Mouse (Mus musculus): ENCODE data around the gene Adamts8. TPM values are rescaled to one million over a fixed set of nuclear protein-coding genes. Genes with fewer than 3 reads are reported as not detected.

The Adamts8 gene
- total RNA-seq, 2 experiments from 2014 or later, result 5.8 to 8.0 TPM

DNA sequence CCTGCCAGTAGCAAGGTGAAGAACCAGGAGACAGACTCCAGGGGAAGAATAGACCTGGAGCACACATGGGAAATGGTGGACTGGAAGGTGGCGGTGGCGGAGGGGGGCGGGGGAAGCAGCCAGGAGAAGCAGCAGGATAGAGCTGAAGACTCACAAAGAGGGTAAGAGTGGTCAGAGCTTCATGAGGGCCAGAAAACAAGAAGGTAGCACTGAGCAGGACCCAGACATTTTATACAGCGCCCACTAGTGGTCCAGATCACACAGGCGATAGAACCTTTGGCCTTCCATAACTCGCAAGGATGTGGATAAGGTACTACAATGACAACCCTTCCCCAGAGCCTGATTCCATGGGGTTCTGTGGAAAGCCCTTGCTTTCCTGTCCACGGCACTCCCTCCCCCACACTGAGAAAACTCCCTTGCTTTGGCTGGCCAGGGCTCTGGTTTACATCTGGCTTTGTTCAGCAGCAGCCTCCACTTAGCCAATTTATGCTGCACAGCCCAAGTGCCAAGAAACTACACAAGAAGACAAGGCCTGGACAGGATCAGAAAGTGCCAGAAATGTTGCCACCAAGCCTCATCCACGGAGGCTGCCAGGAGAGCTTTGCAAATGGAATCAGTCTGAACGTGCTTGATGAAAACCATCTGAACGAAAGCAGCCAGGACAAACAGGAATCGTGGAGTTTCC lies 34.1 kb downstream of the Adamts8 start:
- no peak for DNase-seq (ENCODE audit: low spot score in 2 of 2)

- DNase-seq (ENCODE audit: low spot score in 2 of 2), result peak in 1 of 2 experiments; percentile 11
Measured at GRCm38 (mm10) chr9:30980467-30980866, 38.1 kb downstream of the Adamts8 start.

GRCm38 (mm10) chr9:30985782-30986181 lies 43.4 kb downstream of the Adamts8 start:
- DNase-seq (ENCODE audit: low spot score in 2 of 2), result no peak

GRCm38 (mm10) chr9:30993106-30993505 lies 50.7 kb downstream of the Adamts8 start:
- no peak for DNase-seq (ENCODE audit: low spot score in 2 of 2)

GRCm38 (mm10) chr9:30996590-30997562 lies 54.5 kb downstream of the Adamts8 start:
- no peak for DNase-seq (ENCODE audit: low spot score in 2 of 2)

DNA sequence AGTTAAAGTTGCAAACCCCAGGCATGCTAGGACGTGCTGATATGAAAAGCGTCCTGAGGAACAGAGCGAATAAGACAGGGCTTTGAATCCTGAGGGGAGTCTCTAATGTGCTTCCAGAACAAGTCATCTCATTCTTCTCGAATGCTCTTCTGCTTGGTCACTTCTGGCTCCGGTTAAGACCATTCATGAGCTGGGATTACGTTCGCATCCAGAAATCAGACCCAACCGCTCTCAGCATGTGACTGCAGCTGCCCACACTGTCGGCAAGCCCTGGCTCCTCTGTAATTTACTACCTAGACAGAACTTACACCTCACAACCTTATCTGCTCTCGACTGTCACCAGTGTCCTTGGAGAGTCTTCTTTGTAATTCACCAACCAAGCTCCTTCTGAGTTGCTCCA lies 58.3 kb downstream of the Adamts8 start:
- DNase-seq (ENCODE audit: low spot score in 2 of 2), result no peak

- no peak for DNase-seq (ENCODE audit: low spot score in 2 of 2)
Measured at GRCm38 (mm10) chr9:31002528-31002927, 60.2 kb downstream of the Adamts8 start.

- DNase-seq (ENCODE audit: low spot score in 2 of 2), result no peak
Measured at GRCm38 (mm10) chr9:31009334-31009733, 67.0 kb downstream of the Adamts8 start.

DNA sequence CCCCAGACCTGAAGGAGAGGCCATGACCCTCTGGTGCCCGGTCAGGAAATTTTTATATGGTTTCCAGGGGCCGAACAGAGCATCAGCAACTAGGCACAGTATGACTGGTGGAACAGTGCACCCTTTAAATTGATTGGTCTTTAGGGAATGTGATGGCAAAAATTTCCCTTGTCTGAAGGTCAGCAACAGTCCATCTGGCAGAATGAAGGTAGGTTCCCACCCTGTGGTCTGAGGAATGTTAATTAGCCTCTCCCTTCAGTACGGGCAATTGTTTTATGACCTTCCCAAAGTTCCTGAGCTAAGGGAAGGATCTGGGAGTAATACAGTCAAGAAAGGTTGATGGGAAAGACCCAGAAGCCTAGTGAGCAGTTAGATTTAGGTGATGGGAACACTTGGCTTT lies 67.7 kb downstream of the Adamts8 start:
- no peak for DNase-seq (ENCODE audit: low spot score in 2 of 2)

DNA sequence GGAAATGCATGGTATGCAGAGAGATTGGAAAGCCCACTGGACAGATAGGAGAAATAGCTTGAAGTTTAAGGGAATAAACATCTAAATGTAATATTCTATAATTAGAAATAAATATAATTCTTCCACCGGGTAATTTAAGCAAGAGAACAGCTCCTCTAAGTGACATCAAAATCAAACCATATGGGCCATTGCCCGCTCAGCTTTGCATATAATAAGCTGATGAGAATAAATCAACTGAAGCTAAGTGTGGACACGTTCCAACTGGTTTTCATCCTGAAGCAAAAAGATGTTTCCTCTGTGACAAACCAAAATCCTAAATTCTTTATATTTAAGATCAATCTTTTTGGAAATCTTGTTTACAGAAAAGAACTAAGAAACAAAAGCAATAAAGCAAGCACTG lies 68.4 kb downstream of the Adamts8 start:
- DNase-seq (ENCODE audit: low spot score in 2 of 2), result peak in 1 of 2 experiments; percentile 23

DNA sequence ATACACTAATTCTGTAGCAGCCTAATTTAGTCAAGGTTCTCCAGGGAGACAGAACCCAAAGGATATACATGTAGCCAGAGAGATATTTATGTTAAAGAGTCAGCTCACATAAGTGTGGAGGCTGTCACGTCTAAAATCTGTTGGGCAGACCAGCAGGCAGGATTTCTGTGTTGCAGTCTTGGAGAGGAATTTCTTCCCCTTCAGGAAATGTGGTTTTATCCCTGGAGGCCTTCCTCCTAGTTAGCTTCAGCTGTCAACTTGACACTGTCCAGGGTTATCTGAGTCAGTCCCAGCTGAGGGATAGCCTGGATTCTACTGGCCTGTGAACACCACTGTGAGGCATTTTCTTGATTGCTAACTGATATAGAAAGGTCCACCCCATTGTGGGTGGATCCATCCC lies 69.2 kb downstream of the Adamts8 start:
- DNase-seq (ENCODE audit: low spot score in 2 of 2), result no peak

DNA sequence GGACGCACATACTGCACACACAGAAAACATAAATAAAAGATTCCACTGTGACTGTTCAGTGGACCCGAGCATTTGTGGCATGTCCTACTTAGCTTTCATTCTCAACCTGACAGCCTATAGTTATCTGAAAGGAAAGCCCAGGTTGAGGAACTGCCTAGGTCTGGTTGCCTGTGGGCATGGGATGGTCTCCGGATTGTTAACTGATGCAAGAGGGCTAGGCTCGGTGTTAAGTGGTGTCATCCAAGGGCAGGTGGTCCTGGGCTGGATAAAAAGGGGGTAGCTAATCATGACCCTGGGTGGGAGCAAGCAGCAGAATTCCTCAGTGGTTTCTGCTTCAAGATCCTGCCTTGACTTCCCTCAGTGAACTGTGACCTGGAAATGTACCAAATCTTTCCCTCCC lies 70.3 kb downstream of the Adamts8 start:
- no peak for DNase-seq (ENCODE audit: low spot score in 2 of 2)

DNA sequence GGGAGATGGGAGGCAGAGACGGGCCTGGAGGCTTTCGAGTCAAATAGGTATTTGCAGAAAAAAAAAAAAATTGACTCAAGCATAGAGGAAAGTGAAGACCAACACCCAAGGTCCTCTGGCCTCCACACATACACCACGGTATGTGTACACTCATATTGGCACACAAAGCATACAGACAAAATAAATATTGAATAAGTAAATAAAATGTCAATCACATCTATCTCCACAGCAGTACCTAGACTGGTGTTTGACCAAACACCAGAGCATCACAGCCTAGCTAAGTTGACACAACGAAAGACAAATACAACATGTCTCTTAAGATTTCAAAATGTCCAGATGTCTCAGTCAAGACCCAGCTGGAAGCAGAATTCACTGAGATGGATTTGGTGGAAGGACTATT lies 71.1 kb downstream of the Adamts8 start:
- DNase-seq (ENCODE audit: low spot score in 2 of 2), result no peak

Other genes with a start within 250 kb of the Adamts8 start
- gene Adamts15, start 20.1 kb upstream of the Adamts8 start, total RNA-seq (2021), result 1 to 10 TPM; 6.2 to 9.9 TPM
- 10 to 100 TPM; 32.5 to 35.2 TPM for gene Zbtb44, start 88.1 kb downstream of the Adamts8 start, total RNA-seq (2021)
- under 1 TPM; 0.67 to 0.93 TPM for gene St14, start 189.3 kb downstream of the Adamts8 start, total RNA-seq (2021)